Mouse (Mus musculus): ENCODE results near the gene Ssr1.

- TF ChIP-seq CTCF (IDR thresholded peaks at IDR 0.05; ENCODE audit: low read depth): no peak
- no peak for TF ChIP-seq EP300 (IDR thresholded peaks at IDR 0.05; ENCODE audit: low read depth)
Observed at GRCm38 (mm10) chr13:38010444-38010910, 16.5 kb upstream of the Ssr1 start.
